Mouse (Mus musculus) liver, postnatal 0 days (tissue): ENCODE data around the gene Gm49450. TPM values are rescaled to one million over a fixed set of nuclear protein-coding genes. Genes with fewer than 3 reads are reported as not detected.

ENCODE experiments used
- ATAC-seq: fragments of 200-750 bp; cut with Nextera tagmentation; 2 replicates; pipeline ENCODE4 v1.8.0; 2017; ENCODE audit warnings: mild to moderate bottlenecking, moderate library complexity
- DNase-seq: peaks from one replicate; pipeline ENCODE4 v3.0.0-alpha.2; 2016
- H3K27ac ChIP-seq: fragments of 300-500 bp; sonication (generic); 2 replicates; pipeline ENCODE4 v1.5.1; 2014; ENCODE audit warnings: antibody characterized with exemption, moderate library complexity, mild to moderate bottlenecking, low read depth
- H3K27me3 ChIP-seq: fragments of 300-500 bp; sonication (generic); 2 replicates; pipeline ENCODE4 v1.6.1; 2014; ENCODE audit warnings: low read length, control low read depth, mixed read lengths; ENCODE audit not compliant: insufficient read depth
- H3K36me3 ChIP-seq: fragments of 300-500 bp; sonication (generic); replicated peaks from 2 replicates; pipeline ENCODE4 v1.6.1; 2014; ENCODE audit warnings: mild to moderate bottlenecking, control low read depth, low read length, moderate library complexity, mixed read lengths; ENCODE audit not compliant: insufficient read depth
- H3K4me1 ChIP-seq: fragments of 300-500 bp; sonication (generic); 2 replicates; pipeline ENCODE4 v1.6.1; 2014; ENCODE audit warnings: antibody characterized with exemption, mild to moderate bottlenecking, control low read depth; ENCODE audit not compliant: insufficient read depth
- H3K4me2 ChIP-seq: fragments of 300-500 bp; sonication (generic); 2 replicates; pipeline ENCODE4 v1.6.1; 2014; ENCODE audit warnings: low read depth, mild to moderate bottlenecking, low read length, moderate library complexity, mixed read lengths
- H3K4me3 ChIP-seq: fragments of 300-500 bp; sonication (generic); 2 replicates; pipeline ENCODE4 v1.5.1; 2014; ENCODE audit warnings: low read depth, low read length
- H3K9ac ChIP-seq: fragments of 300-500 bp; sonication (generic); replicated peaks from 2 replicates; pipeline ENCODE4 v1.6.1; 2014; ENCODE audit warnings: mild to moderate bottlenecking, moderate library complexity
- H3K9me3 ChIP-seq: fragments of 300-500 bp; sonication (generic); 2 replicates; pipeline ENCODE4 v1.6.1; 2016; ENCODE audit warnings: mild to moderate bottlenecking, control low read depth, low read length, mixed read lengths
- CTCF ChIP-seq: sonication (generic); IDR thresholded peaks from 2 replicates; pipeline ENCODE4 v1.5.1; 2016; ENCODE audit warnings: antibody characterized with exemption, low read depth
- EP300 ChIP-seq: IDR thresholded peaks from 2 replicates; pipeline ENCODE4 v1.6.1; 2016; ENCODE audit warnings: antibody characterized with exemption, low read depth, mild to moderate bottlenecking
- WGBS: fragments of 180-500 bp; shearing (Covaris S2); extraction: QIAGEN DNeasy Blood & Tissue Kit; methylation state at CpG from one replicate; pipeline ENCODE4 v1.1.7; 2014; ENCODE audit not compliant: insufficient replicate concordance; 5-methylcytosine and 5-hydroxymethylcytosine counted together
- polyA plus RNA-seq: library from polyadenylated mRNA; unstranded; fragments of >200 nt; fragmentation: Nextera tagmentation; extraction: Ambion mirVana; gene quantifications from 2 replicates; pipeline ENCODE4 v1.2.1, GENCODE M21; 2015

The Gm49450 gene
- polyA plus RNA-seq, 1 experiment from 2014 or later = not detected

GRCm38 (mm10) chr15:98985982-98986715 lies 32.8 kb upstream of the Gm49450 start:
- DNase-seq = no peak

GRCm38 (mm10) chr15:98985240-98985981 lies 32.1 kb upstream of the Gm49450 start:
- Histone ChIP-seq H3K4me3 (peak overlapping the region; percentile 57), H3K4me2 (peak overlapping the region; percentile 72), H3K9ac (peak overlapping the region; percentile 80), H3K27me3 (no peaks in the 10 kb centered on the region), H3K4me1 (peaks cover 5% of the 10 kb centered on the region; the same call in 1 of the 2 replicates), H3K36me3 (no peaks in the 10 kb centered on the region), H3K9me3 (no peaks in the 10 kb centered on the region), H3K27ac (peak overlapping the region; percentile 93)
- ATAC-seq (peak; percentile 90), DNase-seq (peak; percentile 77)
- TF ChIP-seq EP300 = no peak
- WGBS = 1% methylated on average over 29 of the region's 29 CpGs

More at GRCm38 (mm10) chr15:98985982-98986715, 32.8 kb upstream of the Gm49450 start:
- no peak for ATAC-seq
- Histone ChIP-seq H3K27ac (peak overlapping the region; percentile 93), H3K9me3 (no peaks in the 10 kb centered on the region), H3K4me2 (peak overlapping the region; percentile 72), H3K36me3 (no peaks in the 10 kb centered on the region), H3K9ac (peak overlapping the region; percentile 80), H3K4me1 (peaks cover 5% of the 10 kb centered on the region; the same call in 1 of the 2 replicates), H3K4me3 (peak overlapping the region; percentile 57), H3K27me3 (no peaks in the 10 kb centered on the region)
- WGBS = 49% methylated on average over 12 of the region's 12 CpGs
- no peak for TF ChIP-seq CTCF
- TF ChIP-seq EP300 = no peak

- Histone ChIP-seq H3K4me3 (peak overlapping the region; percentile 57), H3K36me3 (no peaks in the 10 kb centered on the region), H3K9me3 (no peaks in the 10 kb centered on the region), H3K27me3 (no peaks in the 10 kb centered on the region), H3K27ac (peak overlapping the region; percentile 93), H3K4me2 (peak overlapping the region; percentile 72), H3K4me1 (peaks cover 5% of the 10 kb centered on the region; the same call in 1 of the 2 replicates), H3K9ac (peak overlapping the region; percentile 80)
- WGBS = 50% methylated on average over 6 of the region's 6 CpGs
- ATAC-seq (no peak), DNase-seq (peak; percentile 24)
- no peak for TF ChIP-seq CTCF
- no peak for TF ChIP-seq EP300
Measured at GRCm38 (mm10) chr15:98984681-98985080, 31.3 kb upstream of the Gm49450 start.

- no peaks in the 10 kb centered on the region for H3K36me3 ChIP-seq
- no peak overlapping the region for H3K27ac ChIP-seq
- WGBS = 61% methylated on average over 16 of the region's 16 CpGs
- H3K4me2 ChIP-seq = no peak overlapping the region
- H3K4me1 ChIP-seq = peaks cover 5% of the 10 kb centered on the region; the same call in 1 of the 2 replicates
- TF ChIP-seq CTCF (no peak), EP300 (no peak)
- H3K4me3 ChIP-seq = no peak overlapping the region
- DNase-seq (no peak), ATAC-seq (no peak)
- H3K27me3 ChIP-seq = no peaks in the 10 kb centered on the region
- H3K9me3 ChIP-seq = no peaks in the 10 kb centered on the region
- H3K9ac ChIP-seq = no peak overlapping the region
Measured at GRCm38 (mm10) chr15:98983431-98984081, 30.2 kb upstream of the Gm49450 start.

- H3K27me3 ChIP-seq = no peaks in the 10 kb centered on the region
- no peaks in the 10 kb centered on the region for H3K36me3 ChIP-seq
- no peak overlapping the region for H3K4me3 ChIP-seq
- no peak overlapping the region for H3K9ac ChIP-seq
- no peak overlapping the region for H3K27ac ChIP-seq
- 78% methylated on average over 6 of the region's 6 CpGs for WGBS
- H3K4me2 ChIP-seq = no peak overlapping the region
- DNase-seq (no peak), ATAC-seq (no peak)
- H3K4me1 ChIP-seq = peaks cover 5% of the 10 kb centered on the region; the same call in 1 of the 2 replicates
- no peak for TF ChIP-seq CTCF
- no peak for TF ChIP-seq EP300
- no peaks in the 10 kb centered on the region for H3K9me3 ChIP-seq
Measured at GRCm38 (mm10) chr15:98982100-98982499, 28.7 kb upstream of the Gm49450 start.

GRCm38 (mm10) chr15:98980012-98980614 lies 26.8 kb upstream of the Gm49450 start:
- Histone ChIP-seq H3K4me3 (no peak overlapping the region), H3K9me3 (no peaks in the 10 kb centered on the region), H3K4me1 (peaks cover 5% of the 10 kb centered on the region; the same call in 1 of the 2 replicates), H3K36me3 (no peaks in the 10 kb centered on the region), H3K9ac (no peak overlapping the region), H3K27ac (no peak overlapping the region), H3K27me3 (no peaks in the 10 kb centered on the region), H3K4me2 (no peak overlapping the region)
- no peak for DNase-seq
- WGBS = 63% methylated on average over 7 of the region's 7 CpGs
- TF ChIP-seq CTCF (no peak), EP300 (no peak)
- ATAC-seq = no peak
